Mouse (Mus musculus): ENCODE results near the gene Chchd3. TPM values are rescaled to one million over a fixed set of nuclear protein-coding genes. Genes with fewer than 3 reads are reported as not detected.

Gene Chchd3
- total RNA-seq, 2 experiments from 2014 or later: 91.1 to 103 TPM

GRCm38 (mm10) chr6:32944956-32945355 lies 115.1 kb downstream of the Chchd3 start:
- Histone ChIP-seq H3K27ac (no peak overlapping the region), H3K4me3 (no peak overlapping the region)
- TF ChIP-seq CTCF (conservative IDR thresholded peaks at IDR 0.05): no peak
- no peak for DNase-seq (ENCODE audit: low spot score in 2 of 2)

GRCm38 (mm10) chr6:32943651-32944050 lies 116.4 kb downstream of the Chchd3 start:
- H3K4me3 ChIP-seq: no peak overlapping the region
- H3K27ac ChIP-seq: no peak overlapping the region
- DNase-seq (ENCODE audit: low spot score in 2 of 2): no peak
- TF ChIP-seq CTCF (conservative IDR thresholded peaks at IDR 0.05): no peak

GRCm38 (mm10) chr6:32940299-32940698 lies 119.8 kb downstream of the Chchd3 start:
- no peak for TF ChIP-seq CTCF (conservative IDR thresholded peaks at IDR 0.05)
- H3K27ac ChIP-seq: no peak overlapping the region
- no peak overlapping the region for H3K4me3 ChIP-seq
- DNase-seq (ENCODE audit: low spot score in 2 of 2): peak in 1 of 2 experiments; percentile 18

GRCm38 (mm10) chr6:32937643-32938042 lies 122.4 kb downstream of the Chchd3 start:
- no peak for TF ChIP-seq CTCF (conservative IDR thresholded peaks at IDR 0.05)
- H3K4me3 ChIP-seq: no peak overlapping the region
- no peak for DNase-seq (ENCODE audit: low spot score in 2 of 2)
- H3K27ac ChIP-seq: no peak overlapping the region

GRCm38 (mm10) chr6:32936794-32937193 lies 123.3 kb downstream of the Chchd3 start:
- H3K4me3 ChIP-seq: no peak overlapping the region
- no peak overlapping the region for H3K27ac ChIP-seq
- DNase-seq (ENCODE audit: low spot score in 2 of 2): no peak
- no peak for TF ChIP-seq CTCF (conservative IDR thresholded peaks at IDR 0.05)

- Histone ChIP-seq H3K4me3 (no peak overlapping the region), H3K27ac (no peak overlapping the region)
- DNase-seq (ENCODE audit: low spot score in 2 of 2): no peak
- no peak for TF ChIP-seq CTCF (conservative IDR thresholded peaks at IDR 0.05)
Observed at GRCm38 (mm10) chr6:32936365-32936764, 123.7 kb downstream of the Chchd3 start.

GRCm38 (mm10) chr6:32935576-32935975 lies 124.5 kb downstream of the Chchd3 start:
- TF ChIP-seq CTCF (conservative IDR thresholded peaks at IDR 0.05): no peak
- no peak for DNase-seq (ENCODE audit: low spot score in 2 of 2)
- H3K27ac ChIP-seq: no peak overlapping the region

GRCm38 (mm10) chr6:32931106-32931770 lies 128.8 kb downstream of the Chchd3 start:
- DNase-seq (ENCODE audit: low spot score in 2 of 2): no peak
- Histone ChIP-seq H3K4me3 (no peak overlapping the region), H3K27ac (no peak overlapping the region)
- TF ChIP-seq CTCF (conservative IDR thresholded peaks at IDR 0.05): no peak

More at GRCm38 (mm10) chr6:32935576-32935975, 124.5 kb downstream of the Chchd3 start:
- no peak overlapping the region for H3K4me3 ChIP-seq

GRCm38 (mm10) chr6:32922391-32922790 lies 137.7 kb downstream of the Chchd3 start:
- Histone ChIP-seq H3K4me3 (no peak overlapping the region), H3K27ac (no peak overlapping the region)
- DNase-seq (ENCODE audit: low spot score in 2 of 2): no peak
- TF ChIP-seq CTCF (conservative IDR thresholded peaks at IDR 0.05): no peak

- TF ChIP-seq CTCF (conservative IDR thresholded peaks at IDR 0.05): no peak
- H3K4me3 ChIP-seq: no peak overlapping the region
- no peak overlapping the region for H3K27ac ChIP-seq
- peak in 1 of 2 experiments; percentile 13 for DNase-seq (ENCODE audit: low spot score in 2 of 2)
Observed at GRCm38 (mm10) chr6:32920091-32920490, 140.0 kb downstream of the Chchd3 start.

GRCm38 (mm10) chr6:32910692-32911091 lies 149.4 kb downstream of the Chchd3 start:
- DNase-seq (ENCODE audit: low spot score in 2 of 2): no peak
- Histone ChIP-seq H3K4me3 (no peak overlapping the region), H3K27ac (no peak overlapping the region)
- no peak for TF ChIP-seq CTCF (conservative IDR thresholded peaks at IDR 0.05)

- Histone ChIP-seq H3K27ac (no peak overlapping the region), H3K4me3 (no peak overlapping the region)
- no peak for DNase-seq (ENCODE audit: low spot score in 2 of 2)
- no peak for TF ChIP-seq CTCF (conservative IDR thresholded peaks at IDR 0.05)
Observed at GRCm38 (mm10) chr6:32899061-32899460, 161.0 kb downstream of the Chchd3 start.

- no peak for TF ChIP-seq CTCF (conservative IDR thresholded peaks at IDR 0.05)
- DNase-seq (ENCODE audit: low spot score in 2 of 2): no peak
- no peak overlapping the region for H3K4me3 ChIP-seq
- no peak overlapping the region for H3K27ac ChIP-seq
Observed at GRCm38 (mm10) chr6:32894100-32894499, 166.0 kb downstream of the Chchd3 start.

- TF ChIP-seq CTCF (conservative IDR thresholded peaks at IDR 0.05): no peak
- Histone ChIP-seq H3K27ac (no peak overlapping the region), H3K4me3 (no peak overlapping the region)
- no peak for DNase-seq (ENCODE audit: low spot score in 2 of 2)
Observed at GRCm38 (mm10) chr6:32890726-32891125, 169.3 kb downstream of the Chchd3 start.
